Mouse (Mus musculus): ENCODE data around the gene Gm15217.

Gm15217 gene

DNA sequence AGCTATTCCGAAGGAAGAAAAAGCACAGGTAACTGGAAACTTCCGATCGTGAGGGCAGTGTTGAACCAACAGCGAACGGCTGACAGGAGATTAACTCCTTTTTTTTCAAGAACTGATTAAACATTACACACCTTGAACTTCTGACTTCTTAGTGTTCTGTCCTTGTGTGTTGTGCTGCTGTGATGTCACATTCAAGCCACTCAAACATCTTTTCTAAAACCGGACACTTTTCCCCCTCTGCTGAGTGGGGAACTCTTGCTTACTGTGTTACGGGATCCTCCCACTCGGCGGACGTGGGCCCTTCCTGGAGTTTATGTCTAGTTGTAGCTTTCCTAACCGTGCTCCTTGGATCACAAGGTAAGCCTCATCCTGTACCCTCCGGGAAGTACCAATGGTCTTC lies at the start of gene Gm15217:
Gene Gm15217 (plus strand): TSS at position 130 of the 400 bp plus-strand sequence.
- no peak for DNase-seq (ENCODE audit: extremely low read depth, insufficient read length, low spot score)

DNA sequence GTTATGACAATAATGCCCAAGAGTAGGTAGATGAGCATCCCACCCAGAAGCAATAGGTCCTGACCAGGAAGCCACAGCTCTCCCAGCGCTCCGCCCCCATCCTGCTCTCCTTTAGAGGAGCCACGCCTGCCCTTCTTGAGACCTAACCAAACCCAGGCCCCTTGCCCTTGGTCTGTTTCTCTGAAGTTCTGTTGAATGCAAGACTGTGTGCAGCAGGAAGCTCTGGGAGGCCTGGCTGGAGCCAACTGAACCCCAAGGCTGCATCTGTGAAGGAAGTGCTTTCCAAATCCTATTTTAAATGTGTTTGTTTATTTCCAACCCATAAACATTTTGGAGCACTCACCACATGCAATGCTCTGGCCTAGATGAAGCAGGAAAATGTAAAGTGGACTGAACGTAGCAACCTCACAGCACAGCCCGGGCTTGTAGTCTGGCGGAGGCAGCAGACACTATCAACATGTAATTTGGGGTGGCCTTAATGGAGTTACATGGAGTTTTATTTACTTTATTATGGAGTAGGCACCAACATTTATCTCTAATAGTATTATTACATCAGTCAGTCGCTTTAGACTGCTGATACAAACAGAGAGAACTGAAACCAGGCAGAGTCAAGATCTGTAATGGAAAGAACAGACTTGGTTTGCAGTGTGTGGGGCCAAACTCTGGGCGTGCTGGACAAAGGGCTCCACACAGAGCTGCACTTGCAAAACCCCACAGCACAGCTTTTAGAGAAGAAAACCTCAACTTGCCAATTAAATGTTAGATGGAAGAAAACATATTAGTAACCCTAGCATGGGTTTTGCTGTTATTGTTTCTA lies 45.6 kb upstream of the Gm15217 start:
- no peak for DNase-seq (ENCODE audit: extremely low read depth, insufficient read length, low spot score)

DNA sequence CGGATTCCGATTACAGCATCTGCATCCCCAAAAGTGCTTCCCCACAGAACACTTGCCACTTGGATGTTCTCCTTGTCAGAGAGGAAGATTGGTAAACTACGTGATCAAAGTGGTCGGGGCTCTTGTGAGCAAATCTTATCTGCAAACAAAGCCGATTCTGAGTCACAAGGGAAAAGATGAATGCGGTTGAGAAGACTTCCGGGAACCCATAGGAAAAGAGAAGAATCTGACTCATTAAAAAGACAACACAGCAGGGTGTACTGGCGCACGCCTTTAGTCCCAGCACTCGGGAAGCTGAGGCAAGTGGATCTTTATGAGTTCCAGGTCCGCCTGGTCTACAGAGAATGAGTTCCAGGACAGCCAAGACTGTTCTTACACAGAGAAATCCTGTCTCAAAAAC lies 40.4 kb upstream of the Gm15217 start:
- DNase-seq (ENCODE audit: extremely low read depth, insufficient read length, low spot score) = no peak

DNA sequence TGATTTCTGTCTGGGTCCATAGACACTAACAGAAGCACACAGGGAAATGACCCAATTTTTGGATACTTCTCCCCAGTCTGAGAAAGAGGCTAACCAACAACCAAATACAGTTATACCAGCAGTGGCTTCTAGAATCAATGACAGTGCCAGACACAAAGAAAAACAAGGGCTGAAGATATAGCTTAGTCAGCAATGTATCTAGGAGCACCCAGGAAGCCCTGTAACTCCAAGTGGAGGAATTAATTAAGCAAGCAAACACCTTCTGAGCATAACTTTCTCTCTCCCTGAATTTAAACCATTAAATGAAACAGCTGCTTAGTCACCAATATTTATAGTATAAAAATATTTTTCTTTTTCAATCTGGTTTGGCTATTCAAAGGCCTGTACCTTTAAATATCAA lies 34.5 kb upstream of the Gm15217 start:
- no peak for DNase-seq (ENCODE audit: extremely low read depth, insufficient read length, low spot score)

DNA sequence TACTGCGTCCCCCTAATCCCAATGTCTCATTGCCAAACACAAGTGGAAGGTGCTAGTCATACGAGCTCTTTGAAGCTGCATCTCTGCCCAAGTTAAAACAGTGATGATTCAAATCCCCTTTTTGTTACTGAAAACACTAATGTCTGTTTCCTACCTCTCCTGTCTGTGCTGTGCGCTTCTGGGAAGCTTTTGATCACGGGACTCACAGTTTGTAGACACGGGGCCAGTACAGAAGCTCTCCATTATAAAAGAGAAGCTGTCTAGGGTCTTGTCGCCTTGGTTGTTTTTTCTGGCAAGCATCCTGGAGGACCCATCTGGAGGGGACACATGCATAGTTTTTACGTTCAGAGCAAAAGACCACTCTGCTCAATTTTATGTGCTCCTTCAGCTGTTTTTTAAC lies 21.9 kb upstream of the Gm15217 start:
- DNase-seq (ENCODE audit: extremely low read depth, insufficient read length, low spot score) = no peak

DNA sequence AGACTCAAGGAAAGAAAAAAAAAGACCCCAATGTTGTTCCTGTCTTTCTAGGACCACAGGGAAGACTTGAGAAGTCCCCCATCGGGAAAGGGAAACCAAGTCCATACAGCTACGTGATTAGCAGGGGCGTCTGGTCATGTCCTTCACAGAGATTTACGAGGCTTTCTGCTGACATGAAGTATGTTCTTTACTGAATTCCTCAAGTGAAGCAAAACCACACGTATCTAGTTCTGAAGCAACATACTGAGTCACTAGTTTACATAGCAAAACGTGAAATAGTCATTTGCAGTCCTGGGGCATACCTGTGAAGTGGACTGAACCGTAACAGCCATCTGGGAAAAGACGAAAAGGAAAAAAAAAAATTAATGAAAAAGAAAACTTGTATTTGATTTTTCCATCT lies 21.5 kb upstream of the Gm15217 start:
- DNase-seq (ENCODE audit: extremely low read depth, insufficient read length, low spot score) = no peak

DNA sequence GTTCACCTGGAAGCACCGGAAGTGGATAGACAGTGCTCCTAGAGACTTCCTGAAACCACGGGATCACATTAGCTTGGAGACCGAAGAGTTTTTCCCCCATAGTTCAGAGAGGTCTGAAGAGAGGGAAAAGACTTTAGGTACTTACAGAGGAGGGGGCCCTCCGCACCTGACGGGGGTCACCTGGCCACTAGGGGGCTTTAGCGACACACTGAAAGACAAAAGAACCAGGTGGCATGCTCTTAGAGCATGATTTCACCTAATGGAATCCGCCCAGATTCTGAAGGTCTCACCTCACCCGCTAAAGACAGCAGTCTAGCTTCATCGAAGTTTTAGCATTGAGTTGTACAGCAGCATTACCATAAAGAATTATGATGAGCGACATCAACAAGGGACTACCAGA lies 16.0 kb upstream of the Gm15217 start:
- DNase-seq (ENCODE audit: extremely low read depth, insufficient read length, low spot score) = no peak

DNA sequence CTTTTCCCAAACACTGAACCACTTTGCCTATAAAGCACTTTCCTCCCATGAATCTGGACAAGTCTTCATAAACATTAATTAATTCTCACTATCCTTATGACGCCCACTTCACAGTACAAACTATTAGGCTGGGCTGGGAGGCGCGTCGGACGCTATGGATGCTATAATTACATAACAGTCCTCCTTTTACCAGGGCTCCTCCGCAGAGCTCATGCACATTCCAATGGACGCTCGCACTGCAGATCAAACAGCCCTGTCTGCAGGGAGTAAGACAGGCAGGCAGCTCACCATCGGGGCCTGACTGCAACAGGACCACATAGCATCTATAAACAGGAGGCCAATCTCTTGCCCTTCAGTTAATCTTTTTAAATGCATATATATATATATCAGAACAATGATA lies 6.8 kb upstream of the Gm15217 start:
- DNase-seq (ENCODE audit: extremely low read depth, insufficient read length, low spot score) = no peak

DNA sequence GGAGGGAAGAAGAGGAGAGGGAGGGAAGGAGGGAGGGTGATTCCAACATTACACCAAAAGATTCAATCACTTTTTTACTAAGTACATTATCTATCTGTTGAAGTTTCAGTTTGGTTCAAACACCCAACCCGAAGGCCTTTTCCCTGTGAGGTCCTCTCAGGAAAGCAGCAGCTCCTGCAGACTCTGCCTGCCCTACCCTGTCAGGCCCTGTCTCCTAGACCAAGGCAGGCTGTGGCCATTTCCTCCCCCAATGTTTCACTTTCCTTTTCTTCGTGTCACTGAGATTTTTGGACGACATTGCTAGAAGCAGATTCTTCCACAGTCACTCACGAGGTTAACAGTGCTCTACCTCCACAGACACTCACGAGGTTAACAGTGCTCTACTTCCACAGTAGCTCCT lies 3.4 kb upstream of the Gm15217 start:
- no peak for DNase-seq (ENCODE audit: extremely low read depth, insufficient read length, low spot score)

DNA sequence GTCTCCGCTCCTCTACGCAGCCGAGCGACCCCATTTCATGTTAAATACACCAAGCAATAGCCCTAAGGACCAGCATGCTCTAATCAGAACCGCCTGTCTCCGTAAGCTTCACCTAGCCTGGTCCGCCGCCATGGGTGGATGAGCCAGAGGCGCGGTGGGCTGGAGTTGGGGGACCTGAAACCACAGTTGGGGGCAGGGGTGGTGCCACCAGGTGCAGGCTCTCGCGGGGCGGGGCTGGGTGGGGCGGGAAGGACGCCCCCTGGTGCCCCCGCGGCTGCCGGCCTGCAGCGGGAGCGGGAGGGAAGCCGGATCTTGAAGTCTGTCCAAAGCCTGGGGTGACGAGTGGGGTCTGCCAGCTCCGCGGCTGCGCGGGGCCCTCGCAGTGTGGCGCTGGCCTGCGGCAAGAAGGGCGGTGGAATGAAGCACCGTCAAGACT lies 1.1 kb downstream of the Gm15217 start:
- no peak for DNase-seq (ENCODE audit: extremely low read depth, insufficient read length, low spot score)

DNA sequence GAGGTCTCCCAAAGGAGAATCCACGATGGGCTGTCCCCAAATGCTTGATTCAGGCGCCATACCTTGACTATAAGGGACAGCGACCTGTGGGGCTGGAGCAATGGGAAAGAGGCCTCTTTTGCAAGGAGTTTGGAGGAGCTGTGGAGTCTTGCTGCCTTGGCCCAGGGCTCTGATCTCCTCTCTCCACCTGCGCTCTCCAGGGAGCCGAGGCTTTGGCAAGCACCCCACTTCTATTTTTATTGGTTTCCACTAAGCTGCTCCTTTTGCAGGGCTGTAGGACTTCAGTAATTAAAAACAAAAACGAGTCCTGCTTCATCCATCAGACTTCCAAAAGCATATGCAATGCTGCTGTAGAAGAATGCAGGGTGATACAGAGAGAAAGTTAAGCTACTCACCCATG lies 2.2 kb downstream of the Gm15217 start:
- DNase-seq (ENCODE audit: extremely low read depth, insufficient read length, low spot score) = peak; percentile 40

DNA sequence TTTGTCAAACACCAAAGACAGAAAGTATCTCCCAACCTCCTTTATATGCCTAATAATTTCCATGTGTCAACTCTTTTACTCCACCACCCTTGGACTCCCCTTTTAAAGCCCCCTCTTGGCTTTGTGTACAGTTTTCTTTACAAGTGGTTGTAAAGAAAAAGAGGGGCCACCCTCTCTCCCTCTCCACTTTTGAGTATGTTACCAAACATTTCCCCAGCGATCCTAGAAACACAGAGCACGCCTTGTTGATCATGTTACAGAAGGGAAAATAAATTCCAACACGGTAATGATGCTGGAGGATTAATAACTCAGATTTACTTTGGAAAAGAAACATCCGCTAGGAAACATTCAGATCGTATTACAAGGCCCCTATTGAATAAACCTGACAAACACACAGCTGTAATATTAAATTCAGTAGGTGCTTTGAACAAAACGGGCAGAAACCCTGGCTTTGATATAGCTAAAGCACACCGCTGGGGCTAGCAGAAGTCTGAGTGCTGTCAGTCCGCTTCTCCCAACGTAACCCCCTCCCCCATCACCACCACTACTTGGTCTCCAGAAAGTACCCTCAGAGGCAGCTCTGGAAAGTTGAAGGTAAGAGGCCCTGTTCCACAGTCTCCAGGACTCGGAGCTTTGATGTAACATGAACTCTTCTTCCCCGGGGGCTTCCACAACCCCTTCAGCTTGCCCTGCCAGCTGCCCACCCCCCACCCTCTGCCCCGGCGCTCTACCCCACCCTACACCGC lies 5.9 kb downstream of the Gm15217 start:
- DNase-seq (ENCODE audit: extremely low read depth, insufficient read length, low spot score) = no peak

DNA sequence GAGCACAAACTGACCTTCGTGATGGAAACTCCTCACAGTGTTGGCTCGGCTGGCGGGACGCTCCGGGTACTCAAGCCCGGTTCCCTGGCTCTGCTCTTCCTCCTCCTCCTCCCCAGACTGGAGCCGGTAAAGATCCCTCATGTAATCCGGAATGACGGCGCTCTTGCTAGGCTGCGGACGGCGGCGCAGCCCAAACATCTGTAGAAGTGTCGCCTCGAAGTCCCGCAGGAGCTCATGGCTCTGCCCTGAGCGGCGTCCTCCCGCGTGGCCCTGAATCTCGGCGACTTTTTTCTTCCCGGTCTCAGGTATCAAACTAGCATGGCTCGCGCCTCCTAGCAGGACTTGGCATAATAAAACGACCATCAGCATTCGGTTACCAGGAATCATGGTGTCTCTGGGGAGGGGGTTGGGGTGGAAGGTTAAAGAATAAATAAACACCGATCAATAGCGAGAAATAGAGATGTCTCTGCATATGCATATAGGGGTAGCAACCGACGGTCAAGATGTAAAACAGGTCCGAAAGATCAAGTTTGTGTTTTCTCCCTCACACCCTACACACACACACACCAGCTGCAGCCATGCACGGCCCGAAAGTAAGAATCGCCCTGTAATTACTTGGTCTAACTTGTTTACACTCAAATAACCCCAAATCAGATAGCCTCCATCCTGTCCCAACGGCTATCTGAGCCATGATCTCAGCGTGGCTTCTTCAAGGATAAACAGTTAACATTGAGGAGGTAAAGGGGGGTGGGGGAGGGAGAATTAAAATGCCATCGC lies 6.7 kb downstream of the Gm15217 start:
- DNase-seq (ENCODE audit: extremely low read depth, insufficient read length, low spot score) = no peak

DNA sequence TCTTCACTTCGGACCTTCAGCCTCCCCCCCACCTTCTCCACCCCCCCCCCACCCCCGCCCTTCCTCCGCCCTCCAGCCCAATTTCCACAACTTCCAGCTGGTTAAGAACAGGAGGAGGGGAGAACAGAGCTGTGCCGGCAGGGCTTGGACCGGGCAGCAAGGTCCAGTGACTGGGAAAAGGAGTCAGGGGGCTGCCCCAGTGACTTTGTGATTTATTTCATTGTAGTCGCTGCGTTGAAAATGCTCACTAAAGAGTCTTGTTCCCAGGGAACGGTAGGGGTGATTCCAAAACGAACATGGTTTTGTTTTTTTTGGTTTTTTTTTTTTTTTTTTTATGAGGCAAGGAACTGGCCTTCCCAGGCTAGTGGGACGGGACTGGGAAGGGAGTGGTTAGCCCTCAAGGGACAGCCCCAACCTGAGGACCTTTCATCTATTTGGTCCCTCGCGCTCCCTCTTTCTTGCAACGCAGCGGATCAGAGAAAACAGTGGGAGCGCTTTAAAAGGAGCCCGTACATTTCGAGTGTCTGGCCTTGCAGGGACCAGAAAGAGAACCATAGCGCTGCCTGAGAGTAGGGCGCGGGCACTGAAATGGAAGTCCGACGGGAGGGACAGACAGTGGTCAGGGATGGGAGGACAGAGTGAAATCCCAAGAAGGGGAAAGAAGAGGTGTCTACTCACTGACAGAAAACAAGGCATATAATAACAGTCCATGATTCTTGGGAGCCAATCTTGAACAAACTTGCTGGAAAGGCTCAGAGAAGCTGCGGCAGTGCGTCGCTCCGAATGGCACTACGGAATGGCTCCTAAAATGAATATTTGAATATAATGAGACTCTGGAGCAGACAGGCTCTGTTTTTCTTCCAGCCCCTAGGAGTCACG lies 7.5 kb downstream of the Gm15217 start:
- DNase-seq (ENCODE audit: extremely low read depth, insufficient read length, low spot score) = no peak

DNA sequence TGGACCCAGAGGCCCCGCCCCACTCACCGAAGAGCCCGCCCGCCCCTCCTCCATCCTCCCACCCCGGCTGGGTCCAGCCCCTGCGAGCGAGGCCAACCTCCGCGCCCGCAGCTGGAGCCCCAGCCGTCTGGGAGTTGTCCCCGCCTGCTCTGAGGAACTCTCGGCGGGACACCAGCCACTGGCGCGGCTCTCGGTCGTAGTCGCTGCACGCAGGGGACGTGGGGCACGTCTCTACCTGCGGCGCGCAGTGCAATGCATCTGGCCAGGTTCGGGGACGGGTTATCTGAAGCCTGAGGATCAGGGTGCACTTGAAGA lies 8.1 kb downstream of the Gm15217 start:
- DNase-seq (ENCODE audit: extremely low read depth, insufficient read length, low spot score) = no peak

DNA sequence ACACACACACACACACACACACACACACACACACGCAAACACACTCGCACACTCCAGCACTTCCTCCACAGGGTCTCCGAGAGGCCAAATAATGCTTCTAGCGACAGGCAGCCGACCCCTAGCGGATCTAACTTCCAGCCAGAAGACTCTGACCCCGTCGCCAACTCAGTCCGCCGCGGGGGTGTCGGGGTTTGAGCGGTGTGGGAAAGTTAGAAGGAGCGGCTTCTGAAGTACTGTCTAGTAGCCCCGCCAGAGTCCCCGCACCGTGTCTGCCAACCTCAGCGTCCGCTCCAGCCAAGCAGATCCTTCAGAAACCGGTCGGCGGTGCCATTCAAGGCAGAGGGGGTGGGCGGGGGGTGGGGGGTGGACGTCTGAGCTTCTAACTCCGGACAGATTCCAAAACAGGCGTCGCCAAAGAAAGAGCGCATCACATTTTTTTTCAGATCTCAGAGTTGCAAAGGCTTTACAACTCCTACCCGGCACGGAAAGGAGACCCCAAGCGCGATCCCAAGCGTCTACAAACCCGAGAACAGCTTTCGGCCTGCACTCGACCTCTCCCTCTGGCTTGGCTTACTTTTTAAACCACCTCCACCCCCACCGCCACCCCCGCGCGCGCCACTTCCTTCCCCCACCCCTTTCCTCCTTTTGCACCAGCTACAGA lies 8.7 kb downstream of the Gm15217 start:
- no peak for DNase-seq (ENCODE audit: extremely low read depth, insufficient read length, low spot score)

DNA sequence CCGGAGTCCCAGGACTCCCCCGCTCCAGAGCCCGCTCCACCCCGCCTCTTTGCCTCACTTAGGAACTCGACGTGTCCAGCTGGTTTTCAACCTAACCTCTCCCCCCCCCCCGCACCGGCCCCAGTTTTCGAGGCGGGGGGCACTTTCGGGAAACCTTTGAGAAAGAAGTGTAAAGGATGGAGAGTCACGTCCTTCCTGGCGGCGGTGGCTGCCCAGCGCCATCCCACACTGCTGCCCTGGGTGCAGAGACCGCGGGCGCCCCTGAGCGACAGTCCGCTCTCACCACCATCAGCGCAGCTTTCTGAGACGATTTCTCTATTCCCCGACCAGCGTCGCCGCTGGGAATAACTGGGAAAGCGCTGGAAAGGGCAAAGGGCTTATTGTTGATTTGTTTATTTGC lies 9.4 kb downstream of the Gm15217 start:
- DNase-seq (ENCODE audit: extremely low read depth, insufficient read length, low spot score) = no peak

DNA sequence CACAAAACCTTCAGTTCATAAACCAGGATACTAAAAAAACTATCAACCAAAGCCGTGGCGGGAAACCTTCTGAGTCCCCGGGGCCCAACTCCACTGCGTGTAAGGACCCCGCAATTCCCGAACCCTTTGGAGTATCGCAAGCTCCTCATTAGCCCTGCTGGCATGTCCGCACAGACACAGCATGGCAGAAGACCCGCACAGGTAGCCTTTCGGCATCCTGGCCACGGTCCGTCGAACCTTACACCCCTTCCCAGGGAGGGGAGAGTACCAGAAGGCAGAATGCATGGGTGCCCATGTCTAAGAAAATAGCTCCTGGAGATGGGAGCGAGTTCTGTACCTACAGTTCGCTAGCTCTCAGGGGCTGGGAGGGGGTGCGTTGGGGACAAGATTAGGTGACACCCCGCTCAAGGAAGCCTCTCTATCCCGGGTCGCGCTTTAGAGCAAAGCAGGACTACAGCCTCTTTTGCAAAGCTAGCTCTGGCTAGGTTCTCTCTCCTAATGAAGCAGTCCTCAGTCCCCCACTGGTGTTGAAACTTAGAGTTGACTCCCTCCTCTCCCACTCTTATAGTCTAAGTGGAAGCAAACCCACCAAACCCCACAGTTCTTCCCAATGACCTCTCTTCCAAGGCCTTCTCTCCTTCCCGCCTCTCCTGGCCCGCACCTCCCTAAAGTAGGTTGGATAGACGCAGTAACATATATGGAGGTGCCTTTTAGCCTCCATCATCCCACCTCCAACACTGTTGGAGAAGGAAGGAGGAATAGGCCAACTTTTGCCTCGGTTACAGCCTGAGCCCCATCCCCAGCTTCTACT lies 10.4 kb downstream of the Gm15217 start:
- DNase-seq (ENCODE audit: extremely low read depth, insufficient read length, low spot score) = no peak

DNA sequence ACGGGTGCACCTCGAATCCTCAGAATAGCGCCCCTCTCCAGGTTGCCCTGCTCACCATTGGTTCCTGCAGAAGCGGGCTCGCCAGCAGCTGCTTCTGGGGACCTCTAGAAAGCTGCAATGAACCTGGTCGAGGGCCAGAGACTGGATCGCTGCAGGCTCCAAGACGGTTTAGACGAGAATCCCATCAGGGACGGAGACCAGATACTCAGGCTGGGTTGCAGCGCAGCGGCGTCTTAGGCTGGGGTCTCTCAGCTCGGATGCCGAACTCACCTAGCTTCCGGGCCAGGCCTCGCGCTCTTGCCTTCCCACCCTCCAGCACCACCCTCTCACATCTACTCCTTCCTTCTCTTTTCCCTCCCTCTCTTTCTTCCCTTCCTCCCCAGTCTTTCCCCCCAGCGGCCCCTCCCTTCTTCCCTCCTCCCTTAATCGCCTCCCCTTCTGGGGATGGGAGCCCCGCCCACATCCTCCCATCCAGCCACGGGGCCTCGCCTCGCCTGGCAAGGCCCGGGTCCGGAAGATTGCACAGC lies 11.1 kb downstream of the Gm15217 start, which contains the start of gene Bmp4:
Gene Bmp4 (minus strand): TSS at position 421 of the 527 bp plus-strand sequence.
- DNase-seq (ENCODE audit: extremely low read depth, insufficient read length, low spot score) = no peak

All from 3134 (cell line).